Comparison of ENCODE assay signal across 28 mouse cellular contexts in the genomic region with DNA sequence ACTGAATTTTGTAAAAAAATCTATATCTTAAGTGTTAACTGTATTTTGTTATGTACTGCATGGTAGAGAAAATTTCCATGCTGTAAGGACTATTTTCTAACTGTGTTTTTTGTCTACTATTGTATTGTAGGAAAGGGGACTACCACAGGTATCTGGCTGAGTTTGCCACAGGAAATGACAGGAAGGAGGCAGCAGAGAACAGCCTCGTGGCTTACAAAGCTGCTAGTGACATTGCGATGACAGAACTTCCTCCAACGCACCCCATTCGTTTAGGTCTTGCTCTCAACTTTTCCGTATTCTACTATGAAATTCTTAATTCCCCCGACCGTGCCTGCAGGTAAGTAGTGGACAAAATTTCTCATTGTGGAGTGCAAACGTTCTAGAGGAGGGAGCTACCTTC. TPM values are rescaled to one million over a fixed set of nuclear protein-coding genes. Genes with fewer than 3 reads are reported as not detected.
DNase-seq lines count a peak whose midpoint lies in the region; ATAC-seq and TF ChIP-seq lines count a peak whose summit lies in the region.
"Had no signal": no experiment of that assay in that cellular context is flagged by ENCODE, and none has a peak within 500 bp of the region (broad histone marks: within the 10 kb centered on the region; RNA-seq: fewer than 3 reads in every experiment).

No protein-coding gene starts in this region.

- no peak for TF ChIP-seq POLR2A in thymus, adult 2 months (IDR thresholded peaks at IDR 0.05; ENCODE audit: control insufficient read depth, extremely low read depth, insufficient read depth, low read length, poor library complexity)

- peak; percentile 32 for DNase-seq in thymus, adult 2 months
- DNase-seq in thymus, postnatal 0 days (ENCODE audit: low spot score), result no peak
- peak; percentile 75 for DNase-seq in CD4-positive, CD25-positive, alpha-beta regulatory T cell, adult 2 months (ENCODE audit: low read depth, low spot score)
- DNase-seq in splenic B cell, adult 2 months (ENCODE audit: low read depth, low spot score), result peak; percentile 35
- no peak for DNase-seq in right cerebral cortex, adult 2 months (ENCODE audit: low spot score in 2 of 2)
- no peak for DNase-seq in yolk sac, embryonic 10.5 days (ENCODE audit: low spot score)
- DNase-seq: adrenal gland, adult 2 months; B cell, adult 2 months; cerebellum, adult 2 months; cerebellum, postnatal 25 days; heart, adult 2 months; heart, postnatal 4 days; kidney, adult 8-10 months; kidney, postnatal 4 days; layer of hippocampus, adult 9-11 months; lung, embryonic 14.5 days had no signal

- peaks cover 92% of the 10 kb centered on the region for H3K36me3 ChIP-seq in thymus, adult 2 months (ENCODE audit: control insufficient read depth, insufficient read depth, low read length)
- peaks cover 20% of the 10 kb centered on the region for H3K36me3 ChIP-seq in splenic B cell, adult 2 months (ENCODE audit: control insufficient read depth, insufficient read depth, low read length, poor library complexity, severe bottlenecking)

- H3K4me3 ChIP-seq in thymus, adult 2 months (ENCODE audit: control insufficient read depth, insufficient read depth, low read length), result no peak overlapping the region
- H3K4me3 ChIP-seq: embryonic facial prominence, embryonic 12.5 days; heart, adult 2 months; heart, embryonic 12.5 days; limb, embryonic 12.5 days; liver, embryonic 15.5 days; megakaryocyte, embryonic 14.5 days; midbrain, embryonic 12.5 days; myocyte; neural tube, embryonic 13.5 days had no signal

- no peaks in the 10 kb centered on the region for H3K27me3 ChIP-seq in thymus, adult 2 months (ENCODE audit: control insufficient read depth, insufficient read depth, low read length)
- H3K27me3 ChIP-seq in splenic B cell, adult 2 months (ENCODE audit: control insufficient read depth, insufficient read depth, low read length, poor library complexity, severe bottlenecking), result no peaks in the 10 kb centered on the region
- H3K27me3 ChIP-seq: embryonic facial prominence, embryonic 12.5 days; heart, embryonic 12.5 days; limb, embryonic 12.5 days; liver, embryonic 15.5 days; megakaryocyte, embryonic 14.5 days; midbrain, embryonic 12.5 days; neural tube, embryonic 13.5 days had no signal

- peak; percentile 84 for ATAC-seq in activated CD4-positive, CD25-positive, alpha-beta regulatory T cell, adult 4 months
- ATAC-seq: forebrain, embryonic 14.5 days had no signal

- TF ChIP-seq CTCF in thymus, adult 2 months (IDR thresholded peaks at IDR 0.05; ENCODE audit: borderline replicate concordance, control insufficient read depth, extremely low read depth, insufficient read depth, low read length, poor library complexity), result no peak

- H3K4me1 ChIP-seq in thymus, adult 2 months (replicated peaks; ENCODE audit: control insufficient read depth, insufficient read depth, low read length), result peaks cover 2% of the 10 kb centered on the region; the same call in 1 of the 2 replicates
- H3K4me1 ChIP-seq: embryonic facial prominence, embryonic 12.5 days; heart, embryonic 12.5 days; limb, embryonic 12.5 days; midbrain, embryonic 12.5 days had no signal

- H3K27ac ChIP-seq in thymus, adult 2 months (ENCODE audit: control insufficient read depth, insufficient read depth, low read length), result no peak overlapping the region
- H3K27ac ChIP-seq: embryonic facial prominence, embryonic 12.5 days; heart, adult 2 months; hindbrain, embryonic 14.5 days; kidney, postnatal 0 days; limb, embryonic 12.5 days; liver, embryonic 15.5 days; midbrain, embryonic 12.5 days; neural tube, embryonic 13.5 days had no signal

- WGBS in thymus, adult 2 months, result 31% methylated on average over 8 of the region's 8 CpGs

RNA-seq across cellular contexts. Expression of gene Ywhae, which starts 24.0 kb away (rescaled TPM):
- 170 and 177 TPM in 2 replicates for polyA plus RNA-seq in thymus, adult 2 months (2012; rRNA removed)
- 669 and 689 TPM in 2 replicates for polyA plus RNA-seq in thymus, postnatal 0 days (2015; fragmentation: Nextera tagmentation; extraction: Ambion mirVana)
- polyA plus RNA-seq in activated CD4-positive, CD25-positive, alpha-beta regulatory T cell, adult 4 months (2017; shearing (Covaris generic)), result 100 to 1,000 TPM; 479 to 486 TPM

RNA-seq across cellular contexts. Expression of gene Doc2b, which starts 39.2 kb away (rescaled TPM):
- 0.24 and 0.31 TPM in 2 replicates for polyA plus RNA-seq in thymus, adult 2 months (2012; rRNA removed)
- polyA plus RNA-seq in thymus, postnatal 0 days (2015; fragmentation: Nextera tagmentation; extraction: Ambion mirVana), result 0.33 TPM in 2 replicates
- polyA plus RNA-seq in activated CD4-positive, CD25-positive, alpha-beta regulatory T cell, adult 4 months (2017; shearing (Covaris generic)), result not detected

Comparison
In these comparisons a context has a peak if more than half of its experiments do, and no peak if none do; other contexts are left out.
1. DNase-seq: peak in thymus, adult 2 months (single experiment), CD4-positive, CD25-positive, alpha-beta regulatory T cell, adult 2 months (single experiment) and splenic B cell, adult 2 months (single experiment); none in thymus, postnatal 0 days (single experiment), right cerebral cortex, adult 2 months (0 of 2) and yolk sac, embryonic 10.5 days (single experiment).